Mouse (Mus musculus) lung, adult 2 months (tissue): ENCODE results near the gene Hoxd9. TPM values are rescaled to one million over a fixed set of nuclear protein-coding genes. Genes with fewer than 3 reads are reported as not detected.

ENCODE experiments used
- DNase-seq: peaks from one replicate; pipeline ENCODE4 v3.0.0; 2022
- H3K4me1 ChIP-seq: fragments of 200-500 bp; 2 replicates; pipeline ENCODE4 v1.6.1; 2011; ENCODE audit warnings: low read length; ENCODE audit not compliant: control insufficient read depth, insufficient read depth
- H3K4me3 ChIP-seq: fragments of 200-500 bp; replicated peaks from 2 replicates; pipeline ENCODE3; 2011; ENCODE audit warnings: low read depth, mild to moderate bottlenecking, control low read depth, low read length; ENCODE audit errors: extremely low read depth
- CTCF ChIP-seq: fragments of 200-500 bp; IDR thresholded peaks from 2 replicates; pipeline ENCODE4 v1.5.1; 2011; ENCODE audit warnings: mild to moderate bottlenecking, low read length, control low read depth; ENCODE audit not compliant: insufficient read depth
- POLR2A ChIP-seq: fragments of 200-500 bp; IDR thresholded peaks from 2 replicates; pipeline ENCODE4 v1.6.1; 2011; ENCODE audit warnings: low read depth, mild to moderate bottlenecking, control low read depth, low read length, borderline replicate concordance; ENCODE audit errors: extremely low read depth
- WGBS: fragments of 180-500 bp; shearing (Covaris S2); methylation state at CpG from one replicate; pipeline ENCODE4 v1.1.7; 2018; 5-methylcytosine and 5-hydroxymethylcytosine counted together
- polyA plus RNA-seq: library from polyadenylated mRNA; depleted of rRNA; stranded (reverse); fragments of >200 nt; gene quantifications from 2 replicates; pipeline ENCODE4 v1.2.3, GENCODE M21; 2012

The Hoxd9 gene
- polyA plus RNA-seq, 1 experiment: 0.75 TPM

DNA sequence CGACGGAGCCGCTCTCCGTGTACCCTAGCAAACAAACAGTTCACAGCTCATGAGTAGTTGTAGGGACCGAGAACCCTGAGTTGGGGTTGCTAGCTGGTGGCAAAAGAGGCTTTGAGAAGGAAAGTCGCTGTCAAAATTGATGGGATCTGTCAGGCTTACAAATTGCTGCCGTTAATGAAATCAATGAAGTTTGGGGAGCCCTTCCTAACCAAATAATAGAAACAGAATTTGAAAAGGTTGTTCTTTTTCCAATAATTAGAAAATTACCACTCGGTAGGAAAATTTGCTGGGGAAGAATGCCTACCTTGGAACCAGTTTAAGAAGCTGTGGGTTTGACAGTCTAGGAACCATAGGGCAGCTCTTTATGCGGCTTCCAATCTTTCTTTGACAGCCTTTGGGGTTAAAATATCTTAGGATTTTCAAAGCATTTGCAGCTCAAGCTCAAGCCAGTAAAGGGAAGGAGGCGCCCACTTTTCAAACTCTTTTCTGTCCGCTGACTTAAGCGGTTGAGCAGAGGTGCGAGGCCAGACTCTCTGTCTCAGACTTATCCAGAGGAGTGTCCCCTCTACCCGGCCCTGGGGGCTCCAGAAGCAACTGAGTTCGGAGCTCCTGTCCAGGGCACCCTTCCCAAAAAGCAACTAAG lies 39.4 kb upstream of the Hoxd9 start:
- no peak for DNase-seq
- H3K4me1 ChIP-seq: no peaks in the 10 kb centered on the region; the same call in 1 of the 2 replicates
- WGBS: 5% methylated on average over 15 of the region's 15 CpGs
- no peak for TF ChIP-seq CTCF
- no peak for TF ChIP-seq POLR2A
- no peak overlapping the region for H3K4me3 ChIP-seq

DNA sequence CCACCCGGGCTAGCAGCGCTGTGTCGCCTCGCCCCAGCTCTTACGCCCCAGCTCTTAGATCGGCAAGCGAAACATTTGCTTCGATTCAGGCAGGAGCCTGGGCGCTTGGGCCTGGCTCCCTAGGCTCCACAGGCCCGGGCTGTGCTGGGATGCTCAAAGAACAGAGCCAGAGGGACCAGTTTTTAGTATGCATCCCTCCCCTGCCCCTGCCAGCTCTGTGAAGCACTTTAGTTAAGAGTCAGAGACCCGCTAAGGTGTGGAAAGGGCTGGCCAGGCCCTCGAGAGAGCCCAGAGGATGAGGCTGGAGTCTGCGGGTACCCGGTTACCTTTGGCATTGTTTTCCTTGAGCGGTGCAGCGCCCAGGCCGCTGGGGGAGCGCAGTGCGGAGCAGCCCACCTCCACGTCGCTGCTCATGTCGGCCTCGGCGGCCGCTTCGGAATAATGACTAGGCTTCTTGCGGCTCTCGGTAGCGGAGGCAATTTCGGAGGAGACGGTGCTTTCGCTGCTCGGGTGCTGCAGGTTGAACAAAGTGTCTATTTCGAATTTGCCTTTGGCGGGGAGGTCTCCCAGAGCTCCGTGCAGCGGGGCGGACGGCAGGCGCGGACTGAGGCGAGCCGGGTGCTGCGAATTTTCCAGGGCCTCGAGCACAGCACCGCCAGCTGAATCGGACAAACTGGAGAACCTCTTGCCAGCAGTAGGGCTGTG lies 38.7 kb upstream of the Hoxd9 start:
- Histone ChIP-seq H3K4me3 (no peak overlapping the region), H3K4me1 (no peaks in the 10 kb centered on the region; the same call in 1 of the 2 replicates)
- WGBS: 6% methylated on average over 47 of the region's 47 CpGs
- TF ChIP-seq CTCF: no peak
- TF ChIP-seq POLR2A: no peak
- DNase-seq: no peak

DNA sequence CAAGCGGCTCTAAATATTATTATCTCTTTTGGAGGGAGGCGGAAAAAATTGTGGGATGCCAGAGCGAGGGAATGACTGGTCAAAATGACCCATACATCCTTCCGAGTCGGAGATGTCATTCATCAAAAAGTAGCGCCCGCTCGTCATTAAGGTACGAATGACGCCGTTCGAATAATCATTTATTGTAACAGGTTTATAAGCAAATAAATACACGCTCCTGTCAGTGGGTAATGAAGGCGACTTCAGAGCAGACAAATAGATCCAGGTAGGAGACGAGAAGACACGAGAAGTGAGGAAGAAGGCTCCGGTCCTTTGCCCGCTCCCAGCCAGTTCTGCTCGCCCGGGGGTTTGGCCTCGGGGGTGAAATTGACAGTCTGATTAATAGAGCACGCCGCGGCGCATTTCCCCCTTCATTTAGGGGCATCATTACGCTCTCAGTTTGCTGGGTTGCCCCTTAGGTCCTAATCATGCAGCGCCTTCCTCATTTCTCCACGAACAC lies 38.0 kb upstream of the Hoxd9 start, which contains the start of gene Evx2:
Evx2 (minus strand) TSS at position 51 of the 499 bp plus-strand sequence.
- DNase-seq: no peak
- Histone ChIP-seq H3K4me3 (no peak within 1 kb of the TSS), H3K4me1 (no peaks in the 10 kb centered on the region; the same call in 1 of the 2 replicates)
- no peak for TF ChIP-seq POLR2A
- no peak for TF ChIP-seq CTCF
- 6% methylated on average over 28 of the region's 28 CpGs for WGBS

DNA sequence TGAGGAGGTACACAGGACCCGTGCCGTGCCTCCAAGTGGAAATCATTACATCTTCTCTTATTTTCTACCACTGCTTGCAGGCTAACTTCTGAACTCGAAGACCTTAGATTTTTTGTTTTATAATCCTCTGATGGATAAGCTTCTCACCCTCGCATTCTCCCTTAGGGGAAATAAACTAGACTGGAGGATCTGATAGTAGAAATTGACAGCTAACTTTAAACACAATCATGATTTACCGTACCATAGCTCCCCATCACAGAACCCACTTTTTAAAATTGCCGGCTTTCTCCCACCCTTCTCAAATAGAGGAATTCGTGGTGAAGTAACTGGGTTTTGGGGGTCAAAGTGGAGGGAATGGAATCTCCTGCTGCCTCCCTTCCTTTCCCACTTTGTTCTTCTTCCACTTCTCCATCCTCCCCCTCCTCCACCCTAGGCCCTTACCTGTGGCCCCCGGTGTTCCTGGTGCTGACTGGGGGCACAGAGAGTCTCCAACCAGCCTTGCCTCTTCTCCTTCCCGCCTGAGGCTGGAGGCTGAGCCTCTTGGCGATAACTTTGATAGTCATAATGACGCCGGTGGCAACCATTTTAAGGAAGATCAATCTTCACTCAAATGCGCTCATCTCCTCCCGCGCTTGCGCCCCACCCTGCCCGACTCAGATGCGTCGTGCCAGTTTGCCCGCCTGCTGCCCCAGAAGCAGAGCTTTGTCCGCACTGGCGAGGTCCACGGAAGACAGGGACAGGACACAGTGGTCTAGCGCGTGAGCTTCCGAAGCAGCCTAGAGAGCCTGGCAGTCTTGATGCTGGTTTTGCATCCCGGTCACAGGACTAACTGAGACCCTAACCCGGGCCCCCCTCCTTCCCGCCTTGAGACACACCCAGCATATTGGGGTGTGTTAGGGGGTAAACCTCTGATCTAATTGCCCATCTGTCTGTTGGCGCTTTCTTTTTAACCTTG lies 36.8 kb upstream of the Hoxd9 start:
- Histone ChIP-seq H3K4me1 (no peaks in the 10 kb centered on the region; the same call in 1 of the 2 replicates), H3K4me3 (no peak overlapping the region)
- TF ChIP-seq POLR2A (no peak), CTCF (no peak)
- 6% methylated on average over 30 of the region's 30 CpGs for WGBS
- no peak for DNase-seq

DNA sequence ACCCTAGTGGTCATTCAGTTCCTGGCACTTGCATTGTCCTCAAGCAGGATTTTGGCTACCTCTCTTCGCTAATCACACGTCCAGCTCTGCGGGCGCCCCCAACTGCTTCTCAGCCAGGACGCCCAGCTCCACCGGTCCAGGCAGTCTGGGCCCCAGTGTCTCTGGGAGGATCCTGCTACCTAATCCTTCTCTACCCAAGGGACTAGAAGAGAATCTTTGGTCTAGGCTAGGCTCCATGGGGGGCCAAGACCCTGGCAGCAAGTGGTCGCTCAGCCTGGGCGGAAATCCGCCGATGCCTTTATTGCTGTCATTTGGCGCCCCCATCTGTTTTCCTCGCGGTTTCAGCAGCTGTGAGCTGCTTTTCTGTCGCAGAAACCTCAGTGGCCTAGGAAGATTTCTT lies 35.8 kb upstream of the Hoxd9 start:
- no peak for TF ChIP-seq POLR2A
- peak; percentile 26; the same call in 1 of the 2 replicates for TF ChIP-seq CTCF
- DNase-seq: no peak
- Histone ChIP-seq H3K4me3 (no peak overlapping the region), H3K4me1 (no peaks in the 10 kb centered on the region)
- WGBS: 2% methylated on average over 14 of the region's 14 CpGs

DNA sequence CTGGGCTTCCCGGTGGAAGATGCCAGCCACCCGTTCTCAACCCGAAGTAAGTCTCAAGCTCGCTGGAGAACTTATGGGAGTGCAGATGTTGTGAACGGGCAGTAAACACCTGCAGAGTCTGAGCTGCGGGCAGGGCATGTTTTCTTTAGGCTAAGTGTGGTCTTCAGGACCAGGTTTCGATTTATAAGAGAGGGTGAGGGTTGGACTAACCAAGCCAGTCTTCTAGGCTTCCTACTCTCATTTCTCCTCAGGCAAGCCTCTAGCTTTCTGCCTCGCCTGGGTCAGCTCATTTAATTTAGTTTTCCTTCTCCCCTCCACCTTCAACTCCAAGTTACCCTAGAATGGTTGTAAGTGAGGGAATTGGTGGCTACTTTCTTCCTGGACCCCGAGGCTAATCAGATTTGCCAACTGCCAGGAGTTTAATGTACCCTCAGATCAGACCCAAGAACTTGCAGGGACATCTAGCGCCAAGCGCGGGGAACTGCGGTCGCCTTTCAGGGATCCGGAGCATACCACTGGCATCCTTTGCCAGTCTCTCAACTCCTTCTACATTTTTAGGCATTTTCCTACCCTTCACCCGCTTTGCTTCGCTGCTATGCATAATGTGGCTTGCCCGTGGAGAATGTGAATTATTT lies 34.1 kb upstream of the Hoxd9 start:
- TF ChIP-seq CTCF: peak; percentile 70
- no peak for TF ChIP-seq POLR2A
- H3K4me3 ChIP-seq: no peak overlapping the region
- DNase-seq: no peak
- no peaks in the 10 kb centered on the region; the same call in 1 of the 2 replicates for H3K4me1 ChIP-seq
- WGBS: 5% methylated on average over 18 of the region's 18 CpGs

DNA sequence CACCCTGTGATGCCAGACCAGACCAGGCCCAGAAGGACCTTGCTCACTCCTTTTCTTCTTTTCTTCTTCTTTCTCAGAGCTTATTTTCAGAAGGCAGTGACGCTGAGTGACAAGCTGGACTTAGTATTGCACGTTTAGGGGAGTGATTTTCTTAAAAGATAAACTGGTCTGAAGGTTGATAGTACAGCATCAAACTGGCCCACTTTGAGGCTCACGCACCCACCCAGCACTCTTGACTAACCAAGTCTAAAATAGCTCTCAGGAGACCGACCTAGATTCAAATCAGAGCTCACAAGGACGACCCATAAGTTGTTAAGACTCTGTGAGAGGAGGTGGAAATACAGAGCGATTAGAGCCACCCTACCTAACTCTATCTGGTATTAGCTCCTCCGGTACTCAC lies 31.1 kb upstream of the Hoxd9 start:
- no peak for DNase-seq
- 4% methylated on average over 7 of the region's 7 CpGs for WGBS
- Histone ChIP-seq H3K4me1 (peaks cover 2% of the 10 kb centered on the region; the same call in 1 of the 2 replicates), H3K4me3 (no peak overlapping the region)
- TF ChIP-seq CTCF: no peak
- no peak for TF ChIP-seq POLR2A

DNA sequence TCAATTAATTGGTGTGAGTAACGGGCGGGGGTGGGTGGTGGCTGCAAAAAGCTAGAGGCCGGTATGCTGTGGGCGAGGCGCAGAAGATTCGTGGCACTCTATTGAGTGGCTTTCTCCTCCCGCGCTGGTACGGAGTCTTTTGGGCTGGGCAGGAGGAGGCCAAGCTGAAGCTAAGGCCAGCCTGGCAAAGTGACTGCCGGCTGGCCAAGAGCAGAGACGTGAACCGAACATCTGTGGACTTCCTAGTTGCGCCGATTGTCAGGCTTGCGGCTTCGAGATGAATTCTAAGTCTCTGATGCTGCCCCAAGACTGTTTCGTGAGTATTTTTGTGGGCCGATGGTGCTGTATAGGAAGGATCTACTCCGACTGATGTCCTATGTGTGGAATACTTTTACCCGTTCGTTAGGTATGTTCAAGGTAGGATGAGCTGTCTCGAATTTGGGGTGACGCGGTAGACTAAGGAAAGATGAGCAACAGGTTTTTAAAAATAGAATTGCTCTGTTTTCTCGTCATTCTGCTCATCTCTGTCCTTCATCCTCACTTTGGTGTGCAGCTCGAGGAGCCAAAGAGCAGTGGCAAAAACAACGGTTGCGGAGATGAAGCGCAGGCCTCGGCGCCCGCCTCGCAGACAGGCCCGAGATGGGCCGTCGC lies 30.2 kb upstream of the Hoxd9 start:
- WGBS: 7% methylated on average over 36 of the region's 36 CpGs
- no peak for TF ChIP-seq CTCF
- no peak for TF ChIP-seq POLR2A
- no peak for DNase-seq
- Histone ChIP-seq H3K4me3 (no peak overlapping the region), H3K4me1 (peaks cover 2% of the 10 kb centered on the region; the same call in 1 of the 2 replicates)
